Mouse (Mus musculus) monocyte, adult 5-6 weeks (primary cell): ENCODE results near the gene Nms. TPM values are rescaled to one million over a fixed set of nuclear protein-coding genes. Genes with fewer than 3 reads are reported as not detected.

ENCODE experiments used
- ATAC-seq: fragments of 153-309, 156-312 bp; replicated peaks from 2 replicates; pipeline ENCODE4 v1.8.0; 2017; ENCODE audit warnings: mild to moderate bottlenecking; ENCODE audit not compliant: low TSS enrichment, insufficient number of reproducible peaks, severe bottlenecking, poor library complexity, low FRiP score
- total RNA-seq: library from RNA; stranded (forward); fragments of 200-1000, 200-491, 200-594 nt; gene quantifications from 3 replicates; pipeline ENCODE4 v1.2.3, GENCODE M21; 2017

The Nms gene
- not detected in 3 replicates for total RNA-seq

GRCm38 (mm10) chr1:38938849-38939248 is at the start of gene Nms:
Gene Nms (plus strand): TSS chr1:38939149.
- ATAC-seq, result no peak

GRCm38 (mm10) chr1:38891444-38891843 is 47.5 kb upstream of the Nms start:
- no peak for ATAC-seq

GRCm38 (mm10) chr1:38893081-38893480 is 45.9 kb upstream of the Nms start:
- no peak for ATAC-seq

DNA sequence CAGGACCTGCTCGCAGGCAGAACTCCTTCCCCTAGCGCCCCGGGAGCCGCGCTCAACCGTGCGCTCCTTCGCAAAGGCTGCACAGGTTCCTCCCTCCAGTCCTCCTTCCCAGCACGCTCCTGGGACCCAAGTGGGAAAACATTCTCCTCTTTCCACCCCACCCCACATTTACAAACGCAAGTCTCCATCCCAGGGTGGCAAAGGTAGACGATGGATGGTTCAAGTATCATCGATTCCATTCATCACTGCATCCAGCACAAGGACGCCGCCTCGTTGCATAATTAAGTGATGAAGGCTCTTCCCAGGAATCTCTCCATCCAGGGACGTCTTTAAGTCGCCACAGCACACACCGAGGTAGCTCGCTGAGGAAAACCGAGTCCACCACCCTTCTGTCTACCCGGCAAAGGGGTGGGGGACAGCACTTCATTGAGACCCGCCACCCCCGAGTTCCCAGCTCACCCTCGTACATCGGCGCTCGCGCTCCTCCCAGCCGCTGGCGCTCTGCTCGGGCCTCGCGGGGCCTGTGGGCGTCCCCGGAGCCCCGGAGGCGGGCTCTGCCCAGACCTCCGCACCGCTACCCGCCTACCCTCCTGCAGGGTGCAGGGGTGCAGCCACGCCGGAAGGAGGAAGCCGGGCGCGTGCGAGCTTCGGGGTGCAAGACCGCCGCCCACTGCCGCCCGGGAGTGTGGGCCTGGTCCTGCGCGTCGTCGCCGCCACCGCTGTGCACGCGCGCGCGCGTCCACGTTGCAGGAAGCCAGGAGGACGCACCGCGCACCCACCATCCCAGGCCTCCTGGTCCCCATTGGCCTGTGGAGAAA is 41.3 kb upstream of the Nms start, which contains the start of gene Chst10:
Gene Chst10 (minus strand): TSS at position 731 of the 818 bp plus-strand sequence.
- ATAC-seq, result no peak

- peak; percentile 68 for ATAC-seq
Observed at GRCm38 (mm10) chr1:38902571-38902970, 36.4 kb upstream of the Nms start.

- no peak for ATAC-seq
Observed at GRCm38 (mm10) chr1:38903985-38904384, 35.0 kb upstream of the Nms start.

GRCm38 (mm10) chr1:38928996-38929395 is 10.0 kb upstream of the Nms start:
- ATAC-seq, result no peak

DNA sequence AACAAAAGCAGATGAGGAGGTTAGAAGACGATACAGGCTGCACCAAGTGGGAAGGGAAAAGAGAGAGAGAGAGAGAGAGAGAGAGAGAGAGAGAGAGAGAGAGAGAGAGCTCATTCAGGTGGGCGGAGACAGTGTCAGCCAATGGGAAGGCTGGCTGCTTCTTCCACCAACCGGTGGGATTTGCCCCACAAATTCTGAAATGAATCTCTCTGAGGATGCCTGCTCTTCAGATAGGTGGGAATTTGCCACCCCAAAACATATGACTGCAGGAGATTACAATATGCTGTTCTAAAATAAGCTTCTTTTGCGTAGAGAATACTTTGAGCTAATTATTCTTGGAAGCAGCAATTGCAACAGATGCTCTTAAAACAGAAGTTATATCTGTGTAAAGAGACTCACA is 9.5 kb upstream of the Nms start:
- ATAC-seq, result no peak

DNA sequence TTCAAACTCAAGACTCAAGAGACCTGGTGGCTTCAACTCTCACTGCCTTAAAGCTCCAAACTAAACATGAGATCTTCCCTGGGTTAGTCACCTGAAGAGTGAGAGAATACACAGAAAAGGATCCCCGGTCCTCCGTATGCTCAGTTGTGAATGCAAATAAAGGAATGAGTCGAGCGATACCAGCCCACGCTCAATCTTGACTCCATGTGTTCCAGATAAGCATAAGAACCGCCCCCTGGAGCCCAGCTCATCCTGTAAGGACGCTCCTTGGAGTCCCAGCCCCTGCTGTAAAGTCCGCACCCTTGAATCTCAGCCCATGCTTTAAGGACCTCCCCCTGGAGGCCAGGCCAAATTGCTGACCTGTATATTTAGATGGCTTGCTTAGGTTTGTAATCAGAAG is 8.2 kb upstream of the Nms start:
- ATAC-seq, result no peak

DNA sequence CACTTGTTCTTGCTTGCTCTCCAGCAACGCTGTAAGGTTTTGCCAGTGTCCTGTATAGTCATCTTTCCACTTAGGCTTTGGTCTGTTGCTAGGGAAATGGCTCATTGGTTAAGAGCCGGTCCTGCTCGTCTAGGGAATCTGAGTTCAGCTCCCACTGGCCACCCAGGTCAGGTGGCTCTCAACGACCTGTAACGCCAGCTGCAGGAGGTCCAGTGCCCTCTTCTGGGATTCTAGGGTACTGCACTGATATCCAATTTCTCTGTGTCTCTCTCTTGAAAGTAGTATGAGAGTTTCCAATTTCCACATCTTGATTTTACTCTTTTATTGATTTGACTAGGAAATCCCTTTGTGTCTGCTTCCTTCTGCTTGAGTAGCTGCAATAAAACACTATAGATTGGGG is 4.3 kb upstream of the Nms start:
- ATAC-seq, result no peak; the same call in 1 of the 2 replicates

GRCm38 (mm10) chr1:38936780-38937179 is 2.2 kb upstream of the Nms start:
- ATAC-seq, result 0 out of 2 replicates have a peak, but pooled peaks have one; percentile 35

- no peak for ATAC-seq
Observed at GRCm38 (mm10) chr1:38939608-38940007, 659 bp downstream of the Nms start.

GRCm38 (mm10) chr1:38956457-38956856 is 17.5 kb downstream of the Nms start:
- no peak for ATAC-seq

DNA sequence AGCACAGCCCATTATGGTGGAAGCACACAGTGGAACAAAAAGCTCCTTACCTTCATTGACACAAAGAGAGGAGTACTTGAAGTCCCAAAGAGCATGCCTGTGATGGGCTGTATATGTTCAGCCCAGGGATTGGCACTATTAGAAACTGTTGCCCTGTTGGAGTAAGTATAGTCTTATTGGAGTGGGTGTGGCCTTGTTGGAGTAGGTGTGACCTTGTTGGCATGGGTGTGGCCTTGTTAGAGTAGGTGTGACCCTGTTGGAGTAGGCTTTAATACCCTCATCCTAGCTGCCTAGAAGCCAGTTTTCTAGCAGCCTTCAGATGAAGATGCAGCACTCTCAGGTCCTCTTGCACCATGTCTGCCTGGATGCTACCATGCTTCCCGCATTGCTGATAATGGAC is 30.2 kb downstream of the Nms start:
- no peak for ATAC-seq

DNA sequence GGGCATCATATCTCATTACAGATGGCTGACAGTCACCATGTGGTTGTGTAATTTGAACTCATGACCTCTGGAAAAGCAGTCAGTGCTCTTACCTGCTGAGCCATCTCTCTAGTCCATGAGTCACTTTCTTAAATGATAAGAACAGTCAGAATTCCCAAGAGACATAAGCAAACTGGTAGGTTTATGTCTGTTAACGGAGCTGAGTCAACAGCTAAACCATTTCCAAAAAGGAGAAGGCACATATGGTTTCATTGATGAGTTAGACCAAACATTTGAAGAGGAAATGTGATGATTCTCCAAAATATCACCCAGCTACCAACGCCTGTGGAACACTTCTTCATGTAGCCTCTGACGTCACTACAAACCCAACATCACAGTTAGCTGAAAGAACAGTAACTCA is 32.8 kb downstream of the Nms start:
- no peak for ATAC-seq

DNA sequence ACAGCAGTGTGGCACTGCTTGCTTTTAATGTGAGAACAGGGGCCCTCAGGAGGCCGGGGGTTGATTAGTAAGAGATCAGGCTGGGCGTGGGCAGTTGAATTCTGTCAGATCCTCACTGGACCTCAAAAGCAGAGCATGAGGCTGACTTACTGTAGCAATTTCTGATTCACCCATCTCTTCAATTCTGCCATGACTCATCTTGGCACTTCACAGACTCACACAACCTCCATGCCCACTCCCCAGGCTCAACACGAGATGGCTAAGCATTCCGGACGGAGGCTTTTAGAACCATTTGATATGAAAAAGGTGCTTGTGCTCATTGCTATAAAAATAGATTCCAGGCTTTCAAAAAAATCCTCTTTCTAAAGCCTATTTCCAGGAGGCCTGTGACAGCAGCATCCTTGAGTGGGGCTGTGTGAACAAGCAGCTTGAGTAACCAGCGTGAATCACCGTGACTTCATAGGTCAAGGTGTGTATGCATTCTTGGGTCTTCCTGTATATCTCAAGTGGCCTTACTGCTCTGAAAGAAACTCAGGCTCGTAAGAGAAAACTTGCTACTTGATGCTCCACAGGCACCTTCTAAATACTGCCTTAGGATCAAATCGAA is 34.1 kb downstream of the Nms start:
- no peak for ATAC-seq

DNA sequence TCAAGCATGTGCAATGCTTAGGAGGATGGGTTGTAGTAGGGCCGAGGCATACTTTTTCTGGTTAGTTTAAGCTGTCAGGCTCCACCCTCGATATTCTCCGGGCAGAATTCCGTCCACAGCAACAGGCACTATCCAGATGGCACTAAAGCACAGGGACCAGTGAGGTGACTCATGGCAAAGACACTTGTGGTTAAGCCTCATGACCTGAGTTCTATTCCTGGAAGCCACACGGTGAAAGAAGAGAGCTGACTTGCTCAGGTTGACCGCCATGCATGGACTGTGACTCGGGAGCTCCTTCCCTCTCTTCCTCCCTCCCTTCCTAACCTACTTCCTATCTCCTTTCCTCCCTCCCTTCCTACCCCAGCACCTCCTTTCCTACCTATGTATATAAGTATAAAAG is 41.0 kb downstream of the Nms start:
- ATAC-seq, result no peak

GRCm38 (mm10) chr1:38983870-38984269 is 44.9 kb downstream of the Nms start:
- ATAC-seq, result no peak

- no peak for ATAC-seq
Observed at GRCm38 (mm10) chr1:38985308-38985707, 46.4 kb downstream of the Nms start, which contains the start of gene Pdcl3. Gene Pdcl3 (plus strand): TSS chr1:38985608.
